Mouse (Mus musculus) brain, adult 2 months (tissue): ENCODE measurements at regions not wholly inside any gene's neighbourhood (a gene's known extent, or its start where the extent isn't known, plus 50 kb on each side); places are given as distances from the start of the nearest gene placed in this dataset.

Experiments used
- DNase-seq: peaks from one replicate; pipeline ENCODE4 v3.0.0; 2011; ENCODE audit warnings: low read depth, low spot score

- DNase-seq, result peak; percentile 11
Observed at GRCm38 (mm10) chr1:118741286-118741685, 113.5 kb downstream of the Tfcp2l1 start.

- no peak for DNase-seq
Observed at GRCm38 (mm10) chr1:118748196-118748595, 120.5 kb downstream of the Tfcp2l1 start.

DNA sequence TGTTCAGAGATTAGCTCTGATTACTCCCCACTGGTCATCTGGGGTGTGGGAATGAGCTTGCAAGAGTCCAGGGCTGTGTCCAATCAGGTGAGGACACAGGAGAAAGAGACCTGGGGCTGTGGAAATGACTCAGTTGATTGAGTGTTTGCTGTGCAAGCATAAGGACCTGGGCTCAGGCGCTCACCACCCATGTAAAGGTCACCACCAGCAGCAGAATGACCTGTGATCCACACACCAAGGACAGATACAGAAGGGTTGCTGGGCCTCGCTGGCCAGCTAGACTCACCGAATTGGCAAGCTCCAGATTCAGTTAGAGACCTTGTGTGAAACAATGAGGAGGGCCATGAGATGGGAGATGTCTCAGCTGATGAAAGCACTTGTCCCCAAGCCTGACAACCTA lies 125.1 kb downstream of the Tfcp2l1 start:
- DNase-seq, result no peak

- no peak for DNase-seq
Observed at GRCm38 (mm10) chr1:118756171-118756865, 128.6 kb downstream of the Tfcp2l1 start.

- DNase-seq, result no peak
Observed at GRCm38 (mm10) chr1:118757340-118758030, 129.7 kb downstream of the Tfcp2l1 start.

DNA sequence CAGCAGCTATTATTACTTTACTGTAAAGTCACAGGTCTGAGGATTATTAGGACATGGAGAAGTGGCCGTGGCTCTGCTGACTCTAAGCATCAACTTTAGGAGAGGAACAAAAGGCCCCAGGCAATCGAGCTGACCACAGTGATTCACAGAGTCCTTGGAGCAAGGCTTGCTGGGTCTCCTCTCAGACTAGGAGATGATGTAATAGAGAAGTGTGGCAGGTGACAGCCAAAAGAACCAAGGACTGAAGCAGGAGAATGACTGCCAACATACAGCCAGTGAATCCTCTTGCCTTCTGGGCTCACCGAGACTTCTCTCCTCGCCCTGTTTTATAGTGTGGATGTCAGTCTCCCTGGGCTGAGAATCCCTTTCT lies 130.3 kb downstream of the Tfcp2l1 start:
- DNase-seq, result no peak

DNA sequence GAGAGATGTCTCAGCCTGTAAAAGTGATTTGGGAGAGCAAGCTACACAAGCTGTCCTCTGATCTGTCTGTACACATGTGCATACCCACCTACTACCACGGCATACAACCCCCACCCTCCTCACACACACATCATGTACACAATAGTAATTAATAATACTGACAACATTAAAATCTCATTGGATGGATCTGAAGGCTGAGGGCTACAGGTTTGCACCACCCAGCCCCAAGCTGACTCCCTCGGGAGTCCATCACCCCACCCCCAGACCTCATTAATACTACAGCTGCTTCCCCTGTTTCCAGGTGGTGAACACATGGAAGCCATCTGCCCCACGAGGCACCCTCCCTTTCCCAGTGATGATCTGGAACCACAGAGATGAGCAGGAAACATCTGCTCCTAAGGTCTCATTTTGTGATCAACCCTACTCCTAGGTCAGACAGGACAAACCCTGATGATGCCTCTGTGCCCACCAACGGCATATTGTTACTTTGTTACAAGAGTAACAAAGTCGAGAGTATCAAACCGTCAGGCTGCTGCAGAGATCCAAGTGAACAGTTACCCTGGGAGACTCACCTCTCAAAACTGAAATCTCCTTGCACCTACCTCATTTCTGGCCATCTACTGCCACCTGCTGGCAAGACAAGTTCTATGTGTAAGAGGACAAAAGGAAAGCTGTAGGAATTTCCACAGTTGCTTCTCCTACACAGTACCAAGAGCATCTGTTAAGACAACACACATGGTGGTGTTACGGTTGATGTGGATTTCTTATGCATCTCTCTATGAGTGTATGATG lies 131.6 kb downstream of the Tfcp2l1 start:
- DNase-seq, result peak; percentile 89

DNA sequence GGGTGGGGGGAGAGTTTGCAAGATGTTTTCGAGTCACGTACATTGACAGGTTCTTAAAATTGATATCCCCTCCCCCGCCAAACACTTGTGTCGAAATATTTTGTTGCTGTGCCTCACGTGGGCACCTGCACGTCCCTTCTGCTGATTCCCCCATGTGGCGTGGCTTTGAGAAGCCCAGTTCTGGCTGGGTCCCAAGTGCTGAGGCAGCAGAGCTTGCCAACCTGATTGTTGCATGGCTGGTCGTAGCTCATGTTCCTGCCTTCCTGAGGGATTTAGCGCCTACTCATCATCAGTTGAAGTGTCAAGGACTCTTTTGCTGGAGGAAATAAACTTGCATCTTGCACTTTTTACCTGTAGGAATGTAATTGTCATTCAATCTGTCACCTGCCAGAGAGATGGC lies 137.8 kb downstream of the Tfcp2l1 start:
- DNase-seq, result no peak

DNA sequence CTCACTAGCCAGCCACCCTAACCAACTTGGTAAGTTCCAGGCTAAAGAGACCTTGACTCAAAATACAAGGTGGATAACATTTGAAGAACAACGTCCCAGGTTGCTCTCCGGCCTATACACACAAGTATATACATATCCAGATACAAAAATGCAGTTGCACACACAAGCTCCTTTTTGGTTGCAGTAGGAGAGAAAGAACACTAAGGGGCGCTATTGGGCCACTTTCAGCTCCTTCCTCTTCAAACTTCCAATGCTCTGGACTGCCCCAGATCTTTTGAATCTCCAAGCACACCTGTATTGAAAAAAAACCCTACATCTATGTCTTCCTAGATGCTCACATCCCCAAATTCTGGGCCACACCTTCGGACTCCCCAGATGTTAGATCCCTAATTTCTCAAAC lies 141.1 kb downstream of the Tfcp2l1 start:
- peak; percentile 76 for DNase-seq

DNA sequence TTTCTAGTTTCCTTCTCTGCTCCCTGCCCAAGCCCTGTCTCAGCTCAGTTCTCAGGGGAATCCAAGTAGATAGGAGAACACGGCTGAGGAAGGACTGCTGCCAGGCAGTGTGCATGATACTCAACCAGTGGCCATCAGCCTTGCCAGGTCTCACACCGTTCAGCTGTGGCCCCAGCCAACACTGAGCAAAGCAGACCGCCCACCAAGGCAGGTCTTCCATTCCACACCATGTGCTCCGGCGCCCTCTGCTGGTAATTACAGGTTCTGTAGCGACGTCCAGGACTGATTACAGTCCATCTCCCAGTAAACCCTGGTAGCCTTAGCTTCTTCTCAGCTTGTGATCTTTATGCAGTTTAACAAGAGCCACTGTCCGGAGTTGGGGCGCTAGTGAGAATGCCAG lies 144.5 kb downstream of the Tfcp2l1 start:
- DNase-seq, result peak; percentile 55

GRCm38 (mm10) chr1:118776594-118777441 lies 149.1 kb downstream of the Tfcp2l1 start:
- peak; percentile 38 for DNase-seq
